Mouse (Mus musculus) liver, embryonic 15.5 days (tissue): ENCODE measurements around the gene Phf23. TPM values are rescaled to one million over a fixed set of nuclear protein-coding genes. Genes with fewer than 3 reads are reported as not detected.

Experiments used
- ATAC-seq: fragments of 200-750 bp; cut with Nextera tagmentation; 2 replicates; pipeline ENCODE4 v1.8.0; 2017; ENCODE audit warnings: moderate number of reproducible peaks, mild to moderate bottlenecking, moderate library complexity; ENCODE audit not compliant: insufficient read depth
- H3K27ac ChIP-seq: fragments of 300-500 bp; sonication (generic); replicated peaks from 2 replicates; pipeline ENCODE4 v1.5.1; 2015; ENCODE audit warnings: mild to moderate bottlenecking, inconsistent platforms
- H3K27me3 ChIP-seq: fragments of 300-500 bp; sonication (generic); 2 replicates; pipeline ENCODE4 v1.6.1; 2015; ENCODE audit warnings: mild to moderate bottlenecking, inconsistent platforms
- H3K36me3 ChIP-seq: fragments of 300-500 bp; sonication (generic); replicated peaks from 2 replicates; pipeline ENCODE4 v1.6.1; 2015; ENCODE audit warnings: moderate library complexity, mild to moderate bottlenecking, inconsistent platforms
- H3K4me1 ChIP-seq: fragments of 300-500 bp; sonication (generic); replicated peaks from 2 replicates; pipeline ENCODE4 v1.6.1; 2015; ENCODE audit warnings: inconsistent platforms
- H3K4me2 ChIP-seq: fragments of 300-500 bp; sonication (generic); 2 replicates; pipeline ENCODE4 v1.6.1; 2015; ENCODE audit warnings: moderate library complexity, mild to moderate bottlenecking, inconsistent platforms
- H3K4me3 ChIP-seq: fragments of 300-500 bp; sonication (generic); replicated peaks from 2 replicates; pipeline ENCODE4 v1.5.1; 2015; ENCODE audit warnings: mild to moderate bottlenecking, inconsistent platforms
- H3K9ac ChIP-seq: fragments of 300-500 bp; sonication (generic); 2 replicates; pipeline ENCODE4 v1.6.1; 2015; ENCODE audit warnings: moderate library complexity, mild to moderate bottlenecking, inconsistent platforms
- H3K9me3 ChIP-seq: fragments of 300-500 bp; sonication (generic); replicated peaks from 2 replicates; pipeline ENCODE4 v1.6.1; 2016; ENCODE audit warnings: inconsistent platforms
- WGBS: fragments of 180-500 bp; shearing (Covaris S2); methylation state at CpG from one replicate; pipeline ENCODE4 v1.1.7; 2015; ENCODE audit warnings: mixed read lengths; ENCODE audit not compliant: insufficient replicate concordance; 5-methylcytosine and 5-hydroxymethylcytosine counted together
- polyA plus RNA-seq: library from polyadenylated mRNA; unstranded; fragments of >200 nt; fragmentation: Nextera tagmentation; extraction: Ambion mirVana; gene quantifications from 2 replicates; pipeline ENCODE4 v1.2.1, GENCODE M21; 2015

The Phf23 gene
- polyA plus RNA-seq, 1 experiment from 2014 or later = 24.0 TPM

- H3K4me3 ChIP-seq = 0 out of 2 replicates have a peak overlapping the region, but pooled peaks have one; percentile 10
- ATAC-seq = peak; percentile 40; the same call in 1 of the 2 replicates
- H3K9me3 ChIP-seq = no peaks in the 10 kb centered on the region
- H3K27me3 ChIP-seq = peaks cover 80% of the 10 kb centered on the region
- H3K9ac ChIP-seq = no peak overlapping the region
- no peak overlapping the region for H3K27ac ChIP-seq
- H3K4me1 ChIP-seq = peaks cover 30% of the 10 kb centered on the region
- WGBS = 27% methylated on average over 19 of the region's 19 CpGs
- H3K4me2 ChIP-seq = peak overlapping the region; percentile 30; the same call in 1 of the 2 replicates
- H3K36me3 ChIP-seq = no peaks in the 10 kb centered on the region
These were observed 31.1 kb downstream of the Phf23 start for GRCm38 (mm10) chr11:70026689-70027088.

GRCm38 (mm10) chr11:70027397-70027796 lies 31.8 kb downstream of the Phf23 start:
- Histone ChIP-seq H3K27ac (no peak overlapping the region), H3K4me3 (0 out of 2 replicates have a peak overlapping the region, but pooled peaks have one; percentile 10), H3K27me3 (peaks cover 73% of the 10 kb centered on the region), H3K9ac (no peak overlapping the region), H3K4me1 (peaks cover 30% of the 10 kb centered on the region), H3K4me2 (0 out of 2 replicates have a peak overlapping the region, but pooled peaks have one; percentile 30), H3K36me3 (no peaks in the 10 kb centered on the region), H3K9me3 (no peaks in the 10 kb centered on the region)
- WGBS = 59% methylated on average over 9 of the region's 9 CpGs
- ATAC-seq = no peak

DNA sequence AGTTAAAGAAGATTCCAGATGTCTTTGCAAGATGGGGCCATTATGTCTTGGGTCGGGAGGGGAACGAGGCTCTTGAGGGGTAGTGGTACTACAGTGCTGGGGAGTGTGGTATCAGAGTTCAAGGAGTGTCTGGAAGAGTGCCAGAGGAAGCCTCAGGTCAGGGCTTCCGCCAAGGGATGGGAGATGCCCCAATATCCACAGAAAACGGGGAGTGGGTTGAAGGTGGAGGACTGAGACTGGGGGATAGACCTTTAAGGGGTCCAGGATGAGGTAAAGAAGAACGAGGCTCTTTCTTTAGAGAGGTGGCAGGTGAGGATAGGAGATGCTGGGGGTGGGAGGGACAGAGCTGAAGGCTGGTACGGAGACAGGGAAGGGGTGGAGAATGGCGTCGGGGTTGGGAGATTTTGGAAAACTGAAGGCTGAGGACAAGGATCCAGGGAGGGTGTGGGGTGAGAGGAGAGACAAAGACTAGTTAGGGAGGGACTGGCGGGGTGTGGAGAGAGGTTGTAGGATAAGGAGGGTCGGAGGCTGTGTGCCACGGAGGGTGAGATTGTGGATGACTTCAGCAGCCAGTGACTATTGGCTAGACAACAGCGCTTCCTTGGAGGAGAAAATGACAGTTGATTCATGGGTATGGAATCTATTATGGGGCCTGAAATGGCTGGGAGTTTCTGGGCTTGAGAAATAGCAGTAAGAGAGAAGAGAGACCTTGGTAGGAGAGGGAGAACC lies 33.0 kb downstream of the Phf23 start:
- 27% methylated on average over 12 of the region's 12 CpGs for WGBS
- Histone ChIP-seq H3K4me2 (peak overlapping the region; percentile 39), H3K36me3 (no peaks in the 10 kb centered on the region), H3K9ac (no peak overlapping the region), H3K9me3 (no peaks in the 10 kb centered on the region), H3K27ac (no peak overlapping the region), H3K27me3 (peaks cover 61% of the 10 kb centered on the region), H3K4me3 (no peak overlapping the region), H3K4me1 (peaks cover 27% of the 10 kb centered on the region)
- no peak for ATAC-seq

GRCm38 (mm10) chr11:70029130-70029801 lies 33.7 kb downstream of the Phf23 start:
- WGBS = 6% methylated on average over 20 of the region's 20 CpGs
- ATAC-seq = peak; percentile 49; the same call in 1 of the 2 replicates
- H3K27me3 ChIP-seq = peaks cover 54% of the 10 kb centered on the region
- H3K27ac ChIP-seq = no peak overlapping the region
- no peaks in the 10 kb centered on the region for H3K36me3 ChIP-seq
- peaks cover 26% of the 10 kb centered on the region for H3K4me1 ChIP-seq
- peak overlapping the region; percentile 15; the same call in 1 of the 2 replicates for H3K4me3 ChIP-seq
- H3K9ac ChIP-seq = no peak overlapping the region
- H3K4me2 ChIP-seq = peak overlapping the region; percentile 39
- no peaks in the 10 kb centered on the region for H3K9me3 ChIP-seq

- Histone ChIP-seq H3K27ac (no peak overlapping the region), H3K27me3 (peaks cover 47% of the 10 kb centered on the region), H3K9ac (no peak overlapping the region), H3K4me3 (no peak overlapping the region), H3K9me3 (no peaks in the 10 kb centered on the region), H3K36me3 (no peaks in the 10 kb centered on the region), H3K4me1 (peaks cover 26% of the 10 kb centered on the region), H3K4me2 (no peak overlapping the region)
- ATAC-seq = no peak
- 57% methylated on average over 11 of the region's 11 CpGs for WGBS
These were observed 34.4 kb downstream of the Phf23 start for GRCm38 (mm10) chr11:70029829-70030550.

DNA sequence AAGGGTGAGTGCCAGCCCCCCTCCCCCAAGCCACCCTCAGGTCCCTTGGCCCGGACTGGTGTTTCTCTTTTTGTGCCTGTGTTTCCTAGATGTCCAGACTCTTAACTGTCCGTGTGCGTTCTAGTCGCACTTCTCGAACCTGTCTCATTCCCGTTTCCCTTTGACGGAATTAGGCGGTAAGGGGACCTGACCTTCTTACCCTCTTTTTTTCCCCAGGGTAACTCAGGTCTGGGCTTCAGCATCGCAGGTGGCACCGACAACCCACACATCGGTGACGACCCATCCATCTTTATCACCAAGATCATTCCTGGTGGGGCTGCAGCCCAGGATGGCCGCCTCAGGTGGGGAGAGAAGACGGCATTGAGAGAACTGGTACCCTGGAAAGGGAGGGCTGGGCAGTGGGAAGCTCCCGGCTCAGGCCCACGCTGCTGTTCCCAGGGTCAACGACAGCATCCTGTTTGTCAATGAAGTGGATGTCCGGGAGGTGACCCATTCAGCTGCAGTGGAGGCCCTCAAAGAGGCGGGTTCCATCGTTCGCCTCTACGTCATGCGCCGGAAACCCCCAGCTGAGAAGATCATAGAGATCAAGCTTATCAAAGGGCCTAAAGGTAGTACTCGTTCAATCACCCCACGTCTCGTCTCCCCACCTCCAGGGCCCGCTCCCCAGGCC lies 35.2 kb downstream of the Phf23 start:
- Histone ChIP-seq H3K27me3 (peaks cover 39% of the 10 kb centered on the region), H3K4me1 (peaks cover 26% of the 10 kb centered on the region), H3K36me3 (no peaks in the 10 kb centered on the region), H3K27ac (no peak overlapping the region), H3K9ac (no peak overlapping the region), H3K4me2 (no peak overlapping the region), H3K9me3 (no peaks in the 10 kb centered on the region), H3K4me3 (no peak overlapping the region)
- ATAC-seq = no peak
- 85% methylated on average over 28 of the region's 28 CpGs for WGBS

DNA sequence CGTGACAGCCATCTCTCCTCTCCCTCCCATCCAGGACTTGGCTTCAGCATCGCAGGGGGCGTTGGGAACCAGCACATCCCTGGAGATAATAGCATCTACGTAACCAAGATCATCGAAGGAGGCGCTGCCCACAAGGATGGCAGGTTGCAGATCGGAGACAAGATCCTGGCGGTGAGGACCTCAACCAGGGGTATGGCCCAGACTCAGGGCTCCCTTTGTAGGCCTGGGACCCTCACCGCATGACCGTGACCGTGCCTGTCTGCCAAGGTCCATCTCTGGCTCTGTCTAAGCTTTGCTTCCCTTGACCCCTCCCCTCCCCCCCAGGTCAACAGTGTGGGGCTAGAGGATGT lies 35.7 kb downstream of the Phf23 start:
- Histone ChIP-seq H3K4me3 (no peak overlapping the region), H3K4me1 (peaks cover 26% of the 10 kb centered on the region), H3K27ac (no peak overlapping the region), H3K27me3 (peaks cover 34% of the 10 kb centered on the region), H3K36me3 (no peaks in the 10 kb centered on the region), H3K9me3 (no peaks in the 10 kb centered on the region), H3K9ac (no peak overlapping the region), H3K4me2 (no peak overlapping the region)
- ATAC-seq = no peak
- 87% methylated on average over 11 of the region's 11 CpGs for WGBS

DNA sequence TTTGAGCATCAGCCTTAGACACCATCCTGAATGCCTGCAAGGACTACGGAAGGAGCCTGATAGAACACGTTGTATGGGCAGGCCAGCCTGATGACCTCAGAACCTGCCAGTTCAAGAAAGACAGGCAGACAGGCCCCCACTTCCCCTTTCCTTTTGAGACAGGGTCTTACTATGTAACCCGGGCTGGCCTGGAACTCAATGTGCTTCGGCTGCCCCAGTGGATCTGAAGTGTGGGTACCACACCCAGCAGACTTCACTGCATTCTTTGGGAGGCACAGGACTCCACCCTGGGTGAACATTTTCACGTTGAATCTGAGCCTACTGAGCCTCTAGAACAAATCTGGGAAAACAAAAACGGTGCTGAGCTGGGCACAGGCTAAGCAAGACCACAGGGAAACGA lies 42.6 kb downstream of the Phf23 start:
- no peak for ATAC-seq
- Histone ChIP-seq H3K27me3 (no peaks in the 10 kb centered on the region), H3K36me3 (no peaks in the 10 kb centered on the region)

DNA sequence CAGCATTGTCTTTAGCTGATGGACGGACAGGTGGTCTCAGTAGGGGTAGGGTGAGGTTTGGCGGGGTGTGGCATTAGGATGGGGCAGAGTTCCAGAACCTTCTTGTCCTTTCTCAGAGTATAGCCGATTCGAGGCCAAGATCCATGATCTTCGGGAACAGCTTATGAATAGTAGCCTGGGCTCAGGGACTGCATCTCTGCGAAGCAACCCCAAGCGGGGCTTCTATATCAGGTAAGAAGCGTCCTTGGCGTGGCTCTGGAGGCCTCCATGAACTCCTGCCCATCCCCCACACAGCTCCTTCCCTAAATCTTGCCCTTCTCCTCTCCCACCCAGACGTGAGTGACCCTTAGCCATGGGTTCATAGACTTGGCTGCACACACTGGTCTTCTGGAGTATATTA lies 44.1 kb downstream of the Phf23 start:
- no peak overlapping the region for H3K4me2 ChIP-seq
- no peak overlapping the region for H3K9ac ChIP-seq
- no peaks in the 10 kb centered on the region for H3K4me1 ChIP-seq
- H3K9me3 ChIP-seq = no peaks in the 10 kb centered on the region
- H3K27me3 ChIP-seq = no peaks in the 10 kb centered on the region
- H3K27ac ChIP-seq = no peak overlapping the region
- H3K4me3 ChIP-seq = no peak overlapping the region
- ATAC-seq = no peak
- WGBS = 76% methylated on average over 10 of the region's 10 CpGs
- H3K36me3 ChIP-seq = no peaks in the 10 kb centered on the region

More for the DNA sequence above, 42.6 kb downstream of the Phf23 start:
- Histone ChIP-seq H3K27ac (no peak overlapping the region), H3K9me3 (no peaks in the 10 kb centered on the region), H3K4me1 (no peaks in the 10 kb centered on the region), H3K4me2 (no peak overlapping the region), H3K4me3 (no peak overlapping the region), H3K9ac (no peak overlapping the region)
- WGBS = 49% methylated on average over 7 of the region's 7 CpGs

DNA sequence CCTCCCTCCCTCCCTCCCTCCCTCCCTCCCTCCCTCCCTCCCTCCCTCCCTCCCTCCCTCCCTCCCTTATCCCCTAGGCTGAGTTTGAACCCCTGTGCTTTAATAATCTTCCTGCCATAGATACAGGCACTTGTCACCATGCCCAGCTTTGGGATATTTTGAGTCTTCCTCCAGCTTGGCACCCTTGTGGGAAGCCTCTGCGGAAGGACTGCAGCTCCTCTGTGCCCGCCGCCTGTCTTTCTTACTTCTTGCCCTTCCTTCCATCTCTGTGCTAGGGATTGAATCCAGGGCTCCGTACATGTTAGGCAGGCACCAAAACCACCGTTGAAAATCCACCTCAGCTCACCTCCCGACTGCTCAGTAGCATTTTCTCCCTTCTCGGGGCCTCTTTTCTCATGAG lies 44.6 kb downstream of the Phf23 start:
- no peak for ATAC-seq
- Histone ChIP-seq H3K9ac (no peak overlapping the region), H3K9me3 (no peaks in the 10 kb centered on the region), H3K4me1 (no peaks in the 10 kb centered on the region), H3K36me3 (no peaks in the 10 kb centered on the region), H3K4me2 (no peak overlapping the region), H3K4me3 (no peak overlapping the region), H3K27ac (no peak overlapping the region), H3K27me3 (no peaks in the 10 kb centered on the region)
- 58% methylated on average over 7 of the region's 7 CpGs for WGBS
